Mouse (Mus musculus) lung, adult 2 months (tissue): Measurements from ENCODE around the gene Cep63.

ENCODE experiments used
- CTCF ChIP-seq: fragments of 200-500 bp; IDR thresholded peaks from 2 replicates; pipeline ENCODE4 v1.5.1; 2011; ENCODE audit warnings: mild to moderate bottlenecking, low read length, control low read depth; ENCODE audit not compliant: insufficient read depth
- POLR2A ChIP-seq: fragments of 200-500 bp; IDR thresholded peaks from 2 replicates; pipeline ENCODE4 v1.6.1; 2011; ENCODE audit warnings: low read depth, mild to moderate bottlenecking, control low read depth, low read length, borderline replicate concordance; ENCODE audit errors: extremely low read depth

- TF ChIP-seq CTCF (peak; percentile 33; the same call in 1 of the 2 replicates), POLR2A (no peak)
Measured at GRCm38 (mm10) chr9:102622192-102622857, 4.0 kb downstream of the Cep63 start.
